Mouse (Mus musculus) testis, postnatal 10 days (tissue): ENCODE data around the gene Psmb6.

Source experiments
- DNase-seq: peaks from one replicate; pipeline ENCODE4 v3.0.0; 2021; ENCODE audit warnings: low spot score

Psmb6 gene

GRCm38 (mm10) chr11:70525184-70525678 lies at the start of gene Psmb6:
TSS of gene Psmb6 (plus strand) at chr11:70525367.
- peak; percentile 90 for DNase-seq

- no peak for DNase-seq
Measured at GRCm38 (mm10) chr11:70485498-70485897, 39.7 kb upstream of the Psmb6 start.

- DNase-seq, result no peak
Measured at GRCm38 (mm10) chr11:70487816-70488215, 37.4 kb upstream of the Psmb6 start.

GRCm38 (mm10) chr11:70489138-70489537 lies 36.0 kb upstream of the Psmb6 start:
- no peak for DNase-seq

- DNase-seq, result no peak
Measured at GRCm38 (mm10) chr11:70489684-70490083, 35.5 kb upstream of the Psmb6 start.

GRCm38 (mm10) chr11:70499566-70500475 lies 25.3 kb upstream of the Psmb6 start:
- no peak for DNase-seq

GRCm38 (mm10) chr11:70500476-70500812 lies 24.7 kb upstream of the Psmb6 start:
- DNase-seq, result no peak

- no peak for DNase-seq
Measured at GRCm38 (mm10) chr11:70502018-70502417, 23.1 kb upstream of the Psmb6 start.

- DNase-seq, result no peak
Measured at GRCm38 (mm10) chr11:70504970-70505369, 20.2 kb upstream of the Psmb6 start, which contains the start of gene Tm4sf5. TSS of gene Tm4sf5 (plus strand) at chr11:70505244.

- peak; percentile 88 for DNase-seq
Measured at GRCm38 (mm10) chr11:70506385-70506784, 18.8 kb upstream of the Psmb6 start.

- DNase-seq, result no peak
Measured at GRCm38 (mm10) chr11:70506962-70507515, 18.1 kb upstream of the Psmb6 start.

- peak; percentile 65 for DNase-seq
Measured at GRCm38 (mm10) chr11:70509753-70510564, 15.2 kb upstream of the Psmb6 start.

GRCm38 (mm10) chr11:70511242-70511641 lies 13.9 kb upstream of the Psmb6 start:
- DNase-seq, result no peak

- DNase-seq, result no peak
Measured at GRCm38 (mm10) chr11:70511825-70512224, 13.3 kb upstream of the Psmb6 start.

- DNase-seq, result no peak
Measured at GRCm38 (mm10) chr11:70512709-70513342, 12.3 kb upstream of the Psmb6 start.

GRCm38 (mm10) chr11:70513520-70513919 lies 11.6 kb upstream of the Psmb6 start:
- DNase-seq, result peak; percentile 55

- no peak for DNase-seq
Measured at GRCm38 (mm10) chr11:70514288-70514687, 10.9 kb upstream of the Psmb6 start, which contains the start of gene Vmo1. TSS of gene Vmo1 (minus strand) at chr11:70514616.

- DNase-seq, result no peak
Measured at GRCm38 (mm10) chr11:70516352-70516751, 8.8 kb upstream of the Psmb6 start.

GRCm38 (mm10) chr11:70518436-70518835 lies 6.7 kb upstream of the Psmb6 start:
- no peak for DNase-seq

- DNase-seq, result no peak
Measured at GRCm38 (mm10) chr11:70518923-70519322, 6.2 kb upstream of the Psmb6 start, which contains the start of gene Gltpd2. TSS of gene Gltpd2 (plus strand) at chr11:70519196.

- peak; percentile 66 for DNase-seq
Measured at GRCm38 (mm10) chr11:70520178-70520769, 4.9 kb upstream of the Psmb6 start.
